25 mouse cellular contexts compared by ENCODE assay signal in the genomic region with DNA sequence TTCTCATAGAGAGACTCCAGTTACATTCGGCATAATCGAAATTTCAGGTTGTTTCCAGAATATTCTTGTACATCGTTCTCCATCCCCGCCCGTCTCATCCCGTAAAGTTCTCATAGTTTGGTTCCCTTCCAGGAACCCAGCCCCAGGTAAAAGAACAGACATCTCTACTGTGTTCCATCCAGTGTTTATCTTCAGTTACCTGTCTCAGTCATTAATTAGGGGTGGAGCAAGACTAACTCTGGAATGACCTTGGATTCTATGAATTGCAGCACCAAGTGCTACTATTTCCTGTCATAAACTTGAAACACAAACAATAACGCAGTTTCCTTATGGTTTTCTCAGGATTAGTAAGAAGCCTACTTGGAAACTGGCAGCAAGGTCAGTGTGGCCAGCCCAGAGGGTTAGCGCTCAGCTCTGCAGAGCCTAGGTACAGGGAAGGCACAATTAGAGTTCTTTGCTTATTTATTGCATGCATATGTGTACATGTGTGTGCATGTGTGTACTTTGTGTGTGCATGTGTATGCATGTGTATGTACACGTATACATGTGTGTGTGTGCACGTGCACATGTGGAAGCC. TPM values are rescaled to one million over a fixed set of nuclear protein-coding genes. Genes with fewer than 3 reads are reported as not detected.
DNase-seq lines count a peak whose midpoint lies in the region; ATAC-seq lines count a peak whose summit lies in the region.
"Had no signal": no experiment of that assay in that cellular context is flagged by ENCODE, and none has a peak within 500 bp of the region (broad histone marks: within the 10 kb centered on the region; RNA-seq: fewer than 3 reads in every experiment).

No protein-coding gene starts in this region.

- ATAC-seq in intestine, embryonic 14.5 days (replicated peaks; ENCODE audit: low FRiP score, low TSS enrichment, low read depth), result peak; percentile 59; the same call in 1 of the 2 replicates
- ATAC-seq in intestine, embryonic 16.5 days, result peak; percentile 85
- ATAC-seq: activated CD4-positive, CD25-positive, alpha-beta regulatory T cell, adult 4 months; forebrain, embryonic 13.5 days; forebrain, embryonic 15.5 days; forebrain, postnatal 0 days; Patski had no signal

- no peak overlapping the region for H3K4me2 ChIP-seq in intestine, embryonic 14.5 days (ENCODE audit: low read length)
- no peak overlapping the region for H3K4me2 ChIP-seq in intestine, embryonic 16.5 days (ENCODE audit: low read depth, low read length)
- H3K4me2 ChIP-seq: embryonic facial prominence, embryonic 12.5 days; forebrain, embryonic 13.5 days; forebrain, embryonic 15.5 days had no signal

- H3K27me3 ChIP-seq in intestine, embryonic 14.5 days (replicated peaks; ENCODE audit: control insufficient read depth, insufficient read depth, low read length), result no peaks in the 10 kb centered on the region
- no peaks in the 10 kb centered on the region for H3K27me3 ChIP-seq in intestine, embryonic 16.5 days (replicated peaks; ENCODE audit: control insufficient read depth, insufficient read depth, low read length)
- H3K27me3 ChIP-seq: forebrain, embryonic 13.5 days; forebrain, embryonic 15.5 days; Patski had no signal

- no peak for DNase-seq in intestine, embryonic 14.5 days (ENCODE audit: low spot score)
- DNase-seq in large intestine, adult 2 months (ENCODE audit: low read depth, low spot score), result peak; percentile 92
- no peak for DNase-seq in layer of hippocampus, postnatal 36 days
- DNase-seq in Muller cell, postnatal 12 days (ENCODE audit: inconsistent ontology term), result no peak
- DNase-seq in kidney, postnatal 25 days, result no peak
- DNase-seq: adrenal gland, adult 8-10 months; adrenal gland, postnatal 36 days; cerebellum, adult 11-12 months; cerebellum, adult 2 months; cerebellum, adult 9-10 months; cerebellum, postnatal 25 days; forebrain, postnatal 0 days had no signal

- no peak overlapping the region for H3K27ac ChIP-seq in intestine, embryonic 14.5 days (ENCODE audit: low read depth)
- peak overlapping the region; percentile 42 for H3K27ac ChIP-seq in intestine, embryonic 16.5 days (ENCODE audit: low read length)
- H3K27ac ChIP-seq: embryonic facial prominence, embryonic 10.5 days; embryonic facial prominence, embryonic 12.5 days; forebrain, embryonic 13.5 days; forebrain, embryonic 15.5 days had no signal

- 78% methylated on average over 10 of the region's 10 CpGs for WGBS in intestine, embryonic 14.5 days
- WGBS in intestine, embryonic 16.5 days, result 68% methylated on average over 10 of the region's 10 CpGs
- 21% methylated on average over 10 of the region's 10 CpGs for WGBS in large intestine, adult 2 months

- H3K36me3 ChIP-seq in intestine, embryonic 14.5 days (ENCODE audit: control insufficient read depth, insufficient read depth, low read length), result no peaks in the 10 kb centered on the region
- no peaks in the 10 kb centered on the region for H3K36me3 ChIP-seq in intestine, embryonic 16.5 days (ENCODE audit: control insufficient read depth, insufficient read depth, low read length)
- H3K36me3 ChIP-seq: embryonic facial prominence, embryonic 10.5 days; embryonic facial prominence, embryonic 12.5 days; forebrain, embryonic 15.5 days had no signal

- no peak overlapping the region for H3K4me3 ChIP-seq in intestine, embryonic 14.5 days (ENCODE audit: low read depth, low read length)
- H3K4me3 ChIP-seq in intestine, embryonic 16.5 days (ENCODE audit: low read length), result no peak overlapping the region
- H3K4me3 ChIP-seq: embryonic facial prominence, embryonic 10.5 days; embryonic facial prominence, embryonic 12.5 days; forebrain, embryonic 13.5 days; forebrain, embryonic 15.5 days had no signal

- H3K4me1 ChIP-seq in intestine, embryonic 14.5 days (replicated peaks; ENCODE audit: control insufficient read depth, insufficient read depth, low read length), result no peaks in the 10 kb centered on the region
- H3K4me1 ChIP-seq in intestine, embryonic 16.5 days (ENCODE audit: control insufficient read depth, insufficient read depth, low read length), result no peaks in the 10 kb centered on the region
- H3K4me1 ChIP-seq: embryonic facial prominence, embryonic 10.5 days; embryonic facial prominence, embryonic 12.5 days; forebrain, embryonic 13.5 days; forebrain, embryonic 15.5 days had no signal

- H3K9me3 ChIP-seq in intestine, embryonic 14.5 days (ENCODE audit: control insufficient read depth, low read length), result no peaks in the 10 kb centered on the region
- no peaks in the 10 kb centered on the region for H3K9me3 ChIP-seq in intestine, embryonic 16.5 days (ENCODE audit: control insufficient read depth, low read length)
- H3K9me3 ChIP-seq: embryonic facial prominence, embryonic 10.5 days; embryonic facial prominence, embryonic 12.5 days; forebrain, embryonic 13.5 days; forebrain, embryonic 15.5 days had no signal

- no peak overlapping the region for H3K9ac ChIP-seq in intestine, embryonic 14.5 days (ENCODE audit: low read length)
- no peak overlapping the region for H3K9ac ChIP-seq in intestine, embryonic 16.5 days (ENCODE audit: low read depth, low read length)
- H3K9ac ChIP-seq: embryonic facial prominence, embryonic 12.5 days; forebrain, embryonic 13.5 days; forebrain, embryonic 15.5 days; forebrain, postnatal 0 days had no signal

RNA-seq across cellular contexts. Expression of a gene that starts 16.7 kb away (rescaled TPM):
- polyA plus RNA-seq in intestine, embryonic 14.5 days (2014; fragmentation: Nextera tagmentation; extraction: Ambion mirVana), result 0.83 and 1.8 TPM in 2 replicates
- 3.9 and 4.4 TPM in 2 replicates for polyA plus RNA-seq in intestine, embryonic 16.5 days (2015; fragmentation: Nextera tagmentation; extraction: Ambion mirVana)
- 30.7 and 50.1 TPM in 2 replicates for polyA plus RNA-seq in large intestine, adult 2 months (2012; rRNA removed)
- under 1 TPM in 1 of 2 experiments, not detected in 1; 0.17 TPM for total RNA-seq in layer of hippocampus, postnatal 36 days (2021)
- total RNA-seq: forebrain, postnatal 0 days; MEL had no signal
- polyA plus RNA-seq: activated CD4-positive, CD25-positive, alpha-beta regulatory T cell, adult 4 months; C2C12; cerebellum, adult 2 months; embryonic facial prominence, embryonic 10.5 days; embryonic facial prominence, embryonic 12.5 days; embryonic facial prominence, embryonic 14.5 days; forebrain, embryonic 11.5 days; forebrain, embryonic 13.5 days; forebrain, embryonic 15.5 days; forebrain, postnatal 0 days; Patski had no signal

RNA-seq across cellular contexts. Expression of a gene that starts 32.6 kb away (rescaled TPM):
- polyA plus RNA-seq in intestine, embryonic 14.5 days (2014; fragmentation: Nextera tagmentation; extraction: Ambion mirVana), result not detected in 2 replicates
- not detected in 2 replicates for polyA plus RNA-seq in intestine, embryonic 16.5 days (2015; fragmentation: Nextera tagmentation; extraction: Ambion mirVana)
- polyA plus RNA-seq in large intestine, adult 2 months (2012; rRNA removed), result 0.77 and 18.1 TPM in 2 replicates
- under 1 TPM in 1 of 2 experiments, not detected in 1; 0.32 TPM for total RNA-seq in layer of hippocampus, postnatal 36 days (2021)
- total RNA-seq: ES-E14; forebrain, postnatal 0 days; MEL had no signal
- polyA plus RNA-seq: activated CD4-positive, CD25-positive, alpha-beta regulatory T cell, adult 4 months; C2C12; cerebellum, adult 2 months; cortical plate, adult 2 months; embryonic facial prominence, embryonic 10.5 days; embryonic facial prominence, embryonic 12.5 days; forebrain, embryonic 11.5 days; forebrain, embryonic 13.5 days; forebrain, embryonic 15.5 days; forebrain, postnatal 0 days had no signal

RNA-seq across cellular contexts. Expression of a gene that starts 56.7 kb away (rescaled TPM):
- polyA plus RNA-seq in intestine, embryonic 14.5 days (2014; fragmentation: Nextera tagmentation; extraction: Ambion mirVana), result 6.4 and 7.1 TPM in 2 replicates
- polyA plus RNA-seq in intestine, embryonic 16.5 days (2015; fragmentation: Nextera tagmentation; extraction: Ambion mirVana), result 3.7 and 4.9 TPM in 2 replicates
- polyA plus RNA-seq in large intestine, adult 2 months (2012; rRNA removed), result 0.95 and 1.0 TPM in 2 replicates
- total RNA-seq in layer of hippocampus, postnatal 36 days (2021), result 10 to 100 TPM; 26.8 to 27.4 TPM
- total RNA-seq: MEL had no signal
- polyA plus RNA-seq: C2C12 had no signal
